Mouse (Mus musculus) hindbrain, postnatal 0 days (tissue): ENCODE measurements at regions not wholly inside any gene's neighbourhood (a gene's known extent, or its start where the extent isn't known, plus 50 kb on each side); places are given as distances from the start of the nearest gene placed in this dataset.

ENCODE experiments used
- ATAC-seq: fragments of 200-750 bp; cut with Nextera tagmentation; 2 replicates; pipeline ENCODE4 v1.8.0; 2017; ENCODE audit warnings: mild to moderate bottlenecking, moderate TSS enrichment, moderate library complexity
- DNase-seq: peaks from one replicate; pipeline ENCODE4 v3.0.0-alpha.2; 2015; ENCODE audit warnings: low spot score
- H3K27ac ChIP-seq: fragments of 300-500 bp; sonication (generic); 2 replicates; pipeline ENCODE4 v1.5.1; 2014; ENCODE audit warnings: mild to moderate bottlenecking
- H3K27me3 ChIP-seq: fragments of 300-500 bp; sonication (generic); 2 replicates; pipeline ENCODE4 v1.6.1; 2014; ENCODE audit warnings: low read length, mixed read lengths; ENCODE audit not compliant: insufficient read depth
- H3K36me3 ChIP-seq: fragments of 300-500 bp; sonication (generic); 2 replicates; pipeline ENCODE4 v1.6.1; 2014; ENCODE audit warnings: low read length, mixed read lengths; ENCODE audit not compliant: insufficient read depth
- H3K4me1 ChIP-seq: fragments of 300-500 bp; sonication (generic); 2 replicates; pipeline ENCODE4 v1.6.1; 2014; ENCODE audit warnings: antibody characterized with exemption, low read length, mixed read lengths; ENCODE audit not compliant: insufficient read depth
- H3K4me2 ChIP-seq: fragments of 300-500 bp; sonication (generic); 2 replicates; pipeline ENCODE4 v1.6.1; 2014; ENCODE audit warnings: low read depth, mild to moderate bottlenecking, low read length, moderate library complexity, mixed read lengths
- H3K4me3 ChIP-seq: fragments of 300-500 bp; sonication (generic); 2 replicates; pipeline ENCODE4 v1.5.1; 2014; ENCODE audit warnings: low read length
- H3K9ac ChIP-seq: fragments of 300-500 bp; sonication (generic); replicated peaks from 2 replicates; pipeline ENCODE4 v1.6.1; 2014; ENCODE audit warnings: mild to moderate bottlenecking, low read length, moderate library complexity, mixed read lengths
- H3K9me3 ChIP-seq: fragments of 300-500 bp; sonication (generic); 2 replicates; pipeline ENCODE4 v1.6.1; 2016; ENCODE audit warnings: low read length, mixed read lengths
- CTCF ChIP-seq: IDR thresholded peaks from 2 replicates; pipeline ENCODE4 v1.5.1; 2016; ENCODE audit warnings: antibody characterized with exemption, control low read depth, low read depth
- WGBS: fragments of 180-500 bp; shearing (Covaris S2); extraction: QIAGEN DNeasy Blood & Tissue Kit; methylation state at CpG from one replicate; pipeline ENCODE4 v1.1.7; 2014; 5-methylcytosine and 5-hydroxymethylcytosine counted together

DNA sequence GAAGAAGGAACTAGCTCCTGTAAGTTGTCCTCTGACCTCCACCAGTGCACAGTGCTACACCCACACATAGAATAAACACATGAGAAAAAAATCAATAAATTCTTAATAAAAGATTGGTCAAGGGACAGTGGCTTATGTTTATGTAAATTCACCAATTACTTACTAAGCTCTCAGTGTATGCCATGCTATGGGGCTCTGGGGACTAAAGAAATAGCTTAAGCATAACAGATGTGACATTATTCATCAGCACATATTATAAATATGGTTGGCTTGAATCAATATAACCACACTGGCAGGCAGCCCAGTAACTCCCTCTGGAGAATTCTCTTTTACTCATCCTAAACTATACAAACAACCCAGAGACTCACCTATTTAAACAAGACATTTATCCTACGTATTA is 95.2 kb downstream of the Zfp330 start:
- WGBS, result 63% methylated on average over 1 of the region's 1 CpGs

DNA sequence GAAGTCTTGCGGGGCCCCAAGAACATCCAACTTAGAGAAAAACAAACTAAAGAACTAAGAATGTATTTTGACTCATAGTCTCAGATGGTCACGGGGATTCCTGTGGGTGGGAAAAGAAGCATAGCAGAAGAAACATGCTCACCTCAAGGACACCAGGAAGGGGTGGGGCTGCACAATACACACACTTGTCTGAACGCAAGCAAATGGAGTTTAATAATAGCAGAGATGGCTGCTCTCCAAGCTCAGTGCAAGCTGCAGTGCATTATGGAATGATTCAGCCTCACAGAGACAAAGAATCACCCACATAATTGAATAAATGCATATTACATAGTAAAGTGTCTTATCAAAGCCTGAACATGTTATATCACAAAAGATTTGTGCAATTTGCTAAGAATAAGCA is 96.2 kb downstream of the Zfp330 start:
- ATAC-seq (no peak), DNase-seq (no peak)
- no peaks in the 10 kb centered on the region for H3K27me3 ChIP-seq
- TF ChIP-seq CTCF, result no peak
- no peaks in the 10 kb centered on the region for H3K4me1 ChIP-seq
- no peaks in the 10 kb centered on the region for H3K36me3 ChIP-seq
- no peak overlapping the region for H3K27ac ChIP-seq
- H3K4me2 ChIP-seq, result no peak overlapping the region
- no peak overlapping the region for H3K4me3 ChIP-seq
- 78% methylated on average over 3 of the region's 3 CpGs for WGBS
- no peak overlapping the region for H3K9ac ChIP-seq
- no peaks in the 10 kb centered on the region for H3K9me3 ChIP-seq

More for the DNA sequence above, 95.2 kb downstream of the Zfp330 start:
- Histone ChIP-seq H3K4me3 (no peak overlapping the region), H3K4me2 (no peak overlapping the region), H3K9ac (no peak overlapping the region), H3K36me3 (no peaks in the 10 kb centered on the region), H3K27ac (no peak overlapping the region), H3K9me3 (no peaks in the 10 kb centered on the region), H3K27me3 (no peaks in the 10 kb centered on the region), H3K4me1 (no peaks in the 10 kb centered on the region)
- ATAC-seq (no peak), DNase-seq (peak; percentile 5)
- no peak for TF ChIP-seq CTCF

DNA sequence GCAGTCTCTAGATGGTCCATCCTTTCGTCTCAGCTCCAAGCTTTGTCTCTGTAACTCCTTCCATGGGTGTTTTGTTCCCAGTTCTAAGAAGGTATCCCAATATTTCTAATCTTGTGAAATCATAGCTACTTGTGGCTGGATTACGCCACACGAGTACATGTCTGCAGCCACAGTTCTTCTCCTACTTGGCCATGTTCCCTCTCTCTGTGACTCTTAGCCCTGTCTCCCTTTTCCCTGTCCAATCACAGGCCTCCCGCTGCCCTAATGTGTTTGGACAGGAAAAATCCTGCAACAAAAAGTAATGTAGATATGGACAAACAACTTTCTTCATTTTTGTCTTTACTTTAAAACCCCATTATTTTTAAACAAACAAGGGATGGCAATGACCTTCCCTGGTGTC is 104.7 kb downstream of the Zfp330 start:
- H3K4me2 ChIP-seq, result no peak overlapping the region
- WGBS, result 100% methylated on average over 4 of the region's 4 CpGs
- no peaks in the 10 kb centered on the region for H3K36me3 ChIP-seq
- H3K4me1 ChIP-seq, result no peaks in the 10 kb centered on the region
- H3K4me3 ChIP-seq, result no peak overlapping the region
- ATAC-seq (no peak), DNase-seq (no peak)
- H3K9me3 ChIP-seq, result no peaks in the 10 kb centered on the region
- H3K9ac ChIP-seq, result no peak overlapping the region
- H3K27me3 ChIP-seq, result no peaks in the 10 kb centered on the region
- no peak overlapping the region for H3K27ac ChIP-seq
- TF ChIP-seq CTCF, result no peak

DNA sequence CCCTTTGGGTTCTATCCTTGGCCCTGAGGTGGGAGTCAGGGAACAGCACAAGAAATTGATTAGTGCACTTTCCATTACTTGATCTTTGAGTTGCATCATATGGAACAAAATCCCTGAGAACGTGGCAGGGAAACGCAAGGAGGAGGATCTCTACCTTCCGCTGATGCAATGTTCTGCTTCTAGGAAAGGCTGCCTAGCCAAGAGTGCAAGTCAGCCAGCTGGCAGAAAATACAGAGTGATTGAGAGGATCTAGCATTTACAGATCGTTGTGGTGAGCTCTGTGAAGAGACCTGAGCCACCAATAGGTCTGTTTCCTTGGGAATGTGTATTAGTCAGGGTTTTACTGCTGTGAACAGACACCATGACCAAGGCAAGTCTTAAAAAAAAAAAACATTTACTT is 108.8 kb downstream of the Zfp330 start:
- H3K4me2 ChIP-seq, result no peak overlapping the region
- no peak for TF ChIP-seq CTCF
- no peak overlapping the region for H3K9ac ChIP-seq
- H3K27ac ChIP-seq, result no peak overlapping the region
- no peaks in the 10 kb centered on the region for H3K4me1 ChIP-seq
- no peaks in the 10 kb centered on the region for H3K9me3 ChIP-seq
- no peaks in the 10 kb centered on the region for H3K36me3 ChIP-seq
- no peak overlapping the region for H3K4me3 ChIP-seq
- WGBS, result 91% methylated on average over 4 of the region's 4 CpGs
- no peaks in the 10 kb centered on the region for H3K27me3 ChIP-seq
- ATAC-seq (no peak), DNase-seq (no peak)

DNA sequence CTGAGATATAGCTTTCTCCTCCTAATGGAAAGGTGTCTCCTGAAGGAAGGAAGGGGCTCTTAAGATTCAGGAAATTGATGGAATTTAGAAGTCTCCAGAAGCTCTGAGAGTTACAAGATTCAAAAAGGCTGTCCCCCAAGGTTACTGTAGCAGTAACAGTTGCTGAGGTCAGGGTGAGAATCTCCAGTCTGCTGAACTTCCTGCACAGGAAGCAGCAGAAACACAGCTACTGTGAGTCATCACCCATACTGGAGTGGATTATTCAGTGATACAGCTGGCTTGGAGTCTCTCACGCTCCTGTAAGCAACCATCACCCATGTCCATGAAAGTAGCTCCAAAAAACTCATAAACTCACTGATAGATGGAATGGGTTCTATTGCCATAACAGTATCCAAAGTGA is 133.5 kb downstream of the Zfp330 start:
- Histone ChIP-seq H3K4me1 (no peaks in the 10 kb centered on the region), H3K9me3 (no peaks in the 10 kb centered on the region), H3K9ac (no peak overlapping the region), H3K36me3 (no peaks in the 10 kb centered on the region), H3K27ac (no peak overlapping the region), H3K27me3 (no peaks in the 10 kb centered on the region), H3K4me3 (no peak overlapping the region), H3K4me2 (no peak overlapping the region)
- no peak for DNase-seq
- WGBS, result 86% methylated on average over 1 of the region's 1 CpGs
- no peak for ATAC-seq
- no peak for TF ChIP-seq CTCF

DNA sequence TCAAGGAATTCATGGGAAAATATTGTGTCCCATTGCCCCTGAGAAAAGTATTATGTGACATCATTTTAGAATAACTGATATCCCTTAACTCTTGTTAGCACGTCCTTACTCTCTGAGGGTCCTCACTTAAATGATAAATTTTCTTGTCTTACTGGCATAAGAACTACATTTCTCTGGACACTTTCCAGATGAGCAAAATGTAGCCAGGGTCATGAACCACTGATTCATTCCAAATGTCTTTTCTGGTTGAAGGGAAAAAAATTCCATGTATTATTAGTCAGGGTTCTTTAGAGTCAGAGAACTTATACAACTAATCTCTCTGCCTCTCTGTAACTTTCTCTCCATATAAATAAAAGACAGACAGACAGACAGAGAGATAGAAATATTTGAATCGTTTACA is 143.5 kb downstream of the Zfp330 start:
- 76% methylated on average over 2 of the region's 2 CpGs for WGBS

DNA sequence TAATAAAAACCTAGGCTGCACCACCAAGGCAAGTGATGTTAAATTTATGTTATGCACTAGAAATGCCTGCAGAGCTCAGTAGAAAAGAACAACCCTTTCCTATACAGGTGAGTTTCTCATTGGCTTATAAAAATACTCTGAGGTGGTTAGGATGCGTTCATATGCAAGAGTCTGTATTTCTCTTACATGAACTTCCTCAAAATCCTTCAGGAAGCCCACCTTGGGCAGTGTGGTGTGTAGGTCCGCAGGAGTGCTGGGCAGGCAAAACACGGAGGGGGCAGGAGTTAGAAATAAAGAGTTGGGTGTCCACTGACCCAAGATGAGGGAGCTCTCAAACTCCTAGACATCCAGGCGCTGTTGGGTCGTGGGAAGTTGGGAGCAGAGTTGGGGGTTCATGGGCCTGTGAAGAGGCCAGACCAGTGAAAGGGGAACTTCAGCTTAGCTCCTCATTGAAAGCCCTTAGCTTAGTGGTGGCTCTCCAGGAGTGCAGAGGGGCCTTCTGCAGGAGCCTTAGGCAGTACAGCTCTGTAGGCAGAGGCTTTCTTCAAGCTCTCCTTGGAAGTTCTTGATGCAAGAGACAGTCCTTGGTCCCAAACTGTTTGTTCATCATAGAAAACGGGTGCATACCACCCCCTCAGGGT is 150.0 kb downstream of the Zfp330 start:
- H3K36me3 ChIP-seq, result no peaks in the 10 kb centered on the region
- DNase-seq (no peak), ATAC-seq (no peak)
- no peak overlapping the region for H3K4me3 ChIP-seq
- H3K4me2 ChIP-seq, result no peak overlapping the region
- no peaks in the 10 kb centered on the region for H3K9me3 ChIP-seq
- 90% methylated on average over 6 of the region's 6 CpGs for WGBS
- no peaks in the 10 kb centered on the region for H3K4me1 ChIP-seq
- no peak overlapping the region for H3K27ac ChIP-seq
- H3K27me3 ChIP-seq, result no peaks in the 10 kb centered on the region
- H3K9ac ChIP-seq, result no peak overlapping the region
- no peak for TF ChIP-seq CTCF

More for the DNA sequence above, 143.5 kb downstream of the Zfp330 start:
- no peak overlapping the region for H3K4me2 ChIP-seq
- no peaks in the 10 kb centered on the region for H3K27me3 ChIP-seq
- H3K27ac ChIP-seq, result no peak overlapping the region
- no peaks in the 10 kb centered on the region for H3K4me1 ChIP-seq
- no peak for TF ChIP-seq CTCF
- ATAC-seq (no peak), DNase-seq (no peak)
- no peak overlapping the region for H3K9ac ChIP-seq
- H3K4me3 ChIP-seq, result no peak overlapping the region
- H3K36me3 ChIP-seq, result no peaks in the 10 kb centered on the region
- no peaks in the 10 kb centered on the region for H3K9me3 ChIP-seq
